Mouse (Mus musculus) cerebellum, postnatal 25 days (tissue): ENCODE data around the gene Stkld1.

Experiments used
- DNase-seq, 2 experiments: peaks; one replicate each; pipeline ENCODE4 v3.0.0; 2021; ENCODE audit warnings: mixed read lengths in 2 of 2

Gene Stkld1

GRCm38 (mm10) chr2:26963923-26964723 lies 30.3 kb downstream of the Stkld1 start, which contains the start of gene Rexo4:
TSS of gene Rexo4 (minus strand) at chr2:26964386.
- peak; percentile 95 for DNase-seq

- peak in 1 of 2 experiments; percentile 23 for DNase-seq
Observed at GRCm38 (mm10) chr2:26964724-26965370, 31.0 kb downstream of the Stkld1 start.

- DNase-seq, result no peak
Observed at GRCm38 (mm10) chr2:26967262-26967661, 33.4 kb downstream of the Stkld1 start.

GRCm38 (mm10) chr2:26973116-26973515 lies 39.3 kb downstream of the Stkld1 start, which contains the start of gene Adamts13:
TSS of gene Adamts13 (plus strand) at chr2:26973416.
- DNase-seq, result no peak

- DNase-seq, result no peak
Observed at GRCm38 (mm10) chr2:26973960-26974359, 40.1 kb downstream of the Stkld1 start.

GRCm38 (mm10) chr2:26980361-26980760 lies 46.5 kb downstream of the Stkld1 start:
- no peak for DNase-seq

- DNase-seq, result no peak
Observed at GRCm38 (mm10) chr2:26984179-26984578, 50.3 kb downstream of the Stkld1 start.

GRCm38 (mm10) chr2:26984640-26985039 lies 50.8 kb downstream of the Stkld1 start:
- no peak for DNase-seq

GRCm38 (mm10) chr2:26993936-26994335 lies 60.1 kb downstream of the Stkld1 start:
- DNase-seq, result no peak

GRCm38 (mm10) chr2:26997498-26997897 lies 63.7 kb downstream of the Stkld1 start:
- DNase-seq, result no peak

GRCm38 (mm10) chr2:26997993-26998392 lies 64.1 kb downstream of the Stkld1 start:
- no peak for DNase-seq
